Mouse (Mus musculus) bone marrow, adult 2 months (tissue): ENCODE measurements around the gene Pds5b.

Experiments
- CTCF ChIP-seq: fragments of 200-500 bp; IDR thresholded peaks from 2 replicates; pipeline ENCODE4 v1.5.1; 2011; ENCODE audit warnings: low read length, control low read depth; ENCODE audit not compliant: control insufficient read depth, insufficient read depth
- POLR2A ChIP-seq: fragments of 200-500 bp; IDR thresholded peaks from 2 replicates; pipeline ENCODE4 v1.6.1; 2011; ENCODE audit warnings: low read depth, mild to moderate bottlenecking, control low read depth, low read length, borderline replicate concordance; ENCODE audit not compliant: control insufficient read depth

GRCm38 (mm10) chr5:150850821-150851220, 177.3 kb downstream of the Pds5b start:
- TF ChIP-seq CTCF (no peak), POLR2A (no peak)
